Mouse (Mus musculus) gastrocnemius, adult 2 months (tissue): ENCODE measurements around the gene Cdc42ep3. TPM values are rescaled to one million over a fixed set of nuclear protein-coding genes. Genes with fewer than 3 reads are reported as not detected.

ENCODE experiments used
- DNase-seq: peaks from one replicate; pipeline ENCODE4 v3.0.0; 2022
- H3K27ac ChIP-seq: fragments of 200-600 bp; 2 replicates; pipeline ENCODE4 v1.8.1; 2022; ENCODE audit warnings: mild to moderate bottlenecking
- H3K4me3 ChIP-seq: fragments of 200-600 bp; 2 replicates; pipeline ENCODE4 v1.8.1; 2022; ENCODE audit warnings: mild to moderate bottlenecking, moderate library complexity
- CTCF ChIP-seq: fragments of 200-600 bp; IDR thresholded peaks from 2 replicates; pipeline ENCODE4 v1.8.1; 2022; ENCODE audit warnings: antibody characterized with exemption, mild to moderate bottlenecking, moderate library complexity
- intact Hi-C: fragments of 180-260 bp; cut with DNase I; formaldehyde crosslinking; loops from one replicate; pipeline ENCODE4 v1.15.1; 2025
- total RNA-seq, 2 experiments: library from RNA; stranded (reverse); gene quantifications; 2 replicates each; pipeline ENCODE4 v1.2.3; 2021

Gene Cdc42ep3
- total RNA-seq, 2 experiments from 2014 or later, result 38.0 to 47.7 TPM

DNA sequence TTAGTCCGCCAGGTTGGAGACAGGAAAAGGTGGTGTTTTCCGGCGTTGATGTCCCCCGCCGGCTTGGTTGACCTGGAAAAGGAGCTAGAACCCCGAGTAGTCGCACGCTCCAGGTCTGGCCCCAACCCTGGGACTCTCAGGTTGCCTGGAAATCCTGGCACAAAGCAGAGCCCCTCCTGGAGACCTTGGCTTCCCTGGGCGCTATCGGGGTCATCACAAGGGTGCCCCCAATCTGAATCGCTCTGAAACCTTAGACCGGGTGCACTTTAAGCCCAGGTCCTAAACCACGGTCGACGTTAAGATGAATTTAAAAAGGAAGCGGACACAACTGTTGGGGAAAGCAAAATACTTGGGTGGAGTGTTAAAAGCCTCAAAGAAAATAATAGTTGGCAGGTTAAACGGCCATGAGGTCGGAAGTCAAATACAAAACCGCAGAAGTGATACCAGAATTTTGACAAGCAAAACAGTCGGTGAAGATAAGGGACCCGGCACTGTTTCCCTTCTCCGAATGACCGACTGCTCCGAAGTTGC is 1.2 kb upstream of the Cdc42ep3 start:
- Histone ChIP-seq H3K4me3 (peak overlapping the region; percentile 89), H3K27ac (peak overlapping the region; percentile 97)
- TF ChIP-seq CTCF, result no peak
- intact Hi-C loops, result loop anchor here (10.0 kb wide), 3 partner anchors 61 to 241 kb away; no protein-coding TSS in a partner anchor
- DNase-seq, result no peak

- peak overlapping the region; percentile 89 for H3K4me3 ChIP-seq
- DNase-seq, result peak; percentile 92
- peak overlapping the region; percentile 97 for H3K27ac ChIP-seq
- intact Hi-C loops, result loop anchor here (1.0 to 10.0 kb wide), 4 partner anchors 21 to 241 kb away; no protein-coding TSS in a partner anchor
- TF ChIP-seq CTCF, result no peak
Observed at GRCm38 (mm10) chr17:79355271-79355991, 540 bp upstream of the Cdc42ep3 start.

DNA sequence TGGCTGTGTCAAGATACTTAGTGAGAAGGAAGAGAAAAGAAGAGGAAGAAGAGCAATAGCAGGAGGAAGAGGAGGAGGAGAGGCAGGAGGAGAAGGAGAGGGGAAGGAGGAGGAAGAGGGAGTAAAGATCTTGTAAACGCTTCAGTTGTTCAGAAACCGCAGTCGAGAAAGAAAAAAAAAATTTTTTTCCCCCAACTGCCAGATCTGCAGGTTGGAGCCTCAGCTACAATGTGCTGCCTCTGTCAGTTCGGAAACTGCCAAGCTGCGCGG is 782 bp downstream of the Cdc42ep3 start:
- H3K4me3 ChIP-seq, result peak overlapping the region; percentile 89
- no peak for DNase-seq
- no peak for TF ChIP-seq CTCF
- peak overlapping the region; percentile 97 for H3K27ac ChIP-seq
- intact Hi-C loops, result loop anchor here (10.0 kb wide), 3 partner anchors 59 to 239 kb away; no protein-coding TSS in a partner anchor

GRCm38 (mm10) chr17:79353446-79354173 is 1.3 kb downstream of the Cdc42ep3 start:
- intact Hi-C loops, result loop anchor here (10.0 kb wide), 3 partner anchors 59 to 239 kb away; no protein-coding TSS in a partner anchor
- DNase-seq, result peak; percentile 74

DNA sequence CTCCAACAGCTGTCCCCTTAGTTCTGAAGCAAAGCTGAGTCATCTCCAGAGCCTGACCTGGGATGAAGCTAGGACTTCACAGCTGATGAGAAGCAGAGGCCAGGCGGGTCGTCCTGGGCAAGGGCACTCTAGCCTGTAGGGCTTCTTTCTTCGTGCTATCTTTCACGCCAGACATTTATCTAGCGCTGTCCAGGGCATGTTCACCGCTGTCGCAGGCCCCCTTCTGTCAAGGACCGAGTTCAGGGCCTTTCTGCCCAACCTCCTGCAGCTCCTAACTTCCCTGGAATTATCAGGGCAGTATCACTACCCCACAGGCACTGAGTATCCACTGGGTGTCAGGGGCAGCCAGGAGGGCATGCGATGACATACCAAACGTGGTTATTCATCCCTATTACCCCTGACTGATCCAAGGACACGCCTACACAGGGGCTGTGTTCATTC is 4.1 kb downstream of the Cdc42ep3 start:
- TF ChIP-seq CTCF, result no peak
- no peak for DNase-seq
- Histone ChIP-seq H3K4me3 (peak overlapping the region; percentile 89), H3K27ac (peak overlapping the region; percentile 97)
- intact Hi-C loops, result loop anchor here (10.0 kb wide), 3 partner anchors 56 to 236 kb away; no protein-coding TSS in a partner anchor

More at GRCm38 (mm10) chr17:79353446-79354173, 1.3 kb downstream of the Cdc42ep3 start:
- Histone ChIP-seq H3K27ac (peak overlapping the region; percentile 97), H3K4me3 (peak overlapping the region; percentile 89)
- no peak for TF ChIP-seq CTCF

GRCm38 (mm10) chr17:79349371-79349770 is 5.5 kb downstream of the Cdc42ep3 start:
- no peak for TF ChIP-seq CTCF
- intact Hi-C loops, result no loop called here
- no peak for DNase-seq
- peak overlapping the region; percentile 97 for H3K27ac ChIP-seq
- peak overlapping the region; percentile 89 for H3K4me3 ChIP-seq

- DNase-seq, result no peak
- H3K27ac ChIP-seq, result peak overlapping the region; percentile 97
- peak overlapping the region; percentile 89 for H3K4me3 ChIP-seq
- intact Hi-C loops, result no loop called here
- TF ChIP-seq CTCF, result no peak
Observed at GRCm38 (mm10) chr17:79347920-79348589, 6.8 kb downstream of the Cdc42ep3 start.

DNA sequence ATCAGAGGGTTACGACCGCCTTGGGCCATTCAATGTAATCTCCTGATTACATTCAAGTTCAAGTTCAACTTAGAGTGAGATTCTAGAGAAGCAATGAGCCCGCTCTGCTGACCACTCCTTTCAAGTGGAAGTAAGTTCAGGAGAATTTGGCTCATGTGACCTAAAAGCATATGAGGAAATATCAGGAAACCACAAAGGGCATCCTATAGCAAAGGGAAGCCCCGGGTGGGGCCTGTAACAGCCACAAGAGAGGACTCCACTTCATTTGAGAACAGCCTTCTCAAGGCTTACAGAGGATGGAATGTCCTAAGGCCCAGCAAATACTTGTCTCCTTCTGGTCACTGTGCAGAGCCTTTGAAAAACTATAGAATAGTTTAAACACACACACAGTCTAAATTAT is 7.6 kb downstream of the Cdc42ep3 start:
- Histone ChIP-seq H3K27ac (peak overlapping the region; percentile 97), H3K4me3 (peak overlapping the region; percentile 22; the same call in 1 of the 2 replicates)
- no peak for DNase-seq
- no peak for TF ChIP-seq CTCF
- intact Hi-C loops, result no loop called here

DNA sequence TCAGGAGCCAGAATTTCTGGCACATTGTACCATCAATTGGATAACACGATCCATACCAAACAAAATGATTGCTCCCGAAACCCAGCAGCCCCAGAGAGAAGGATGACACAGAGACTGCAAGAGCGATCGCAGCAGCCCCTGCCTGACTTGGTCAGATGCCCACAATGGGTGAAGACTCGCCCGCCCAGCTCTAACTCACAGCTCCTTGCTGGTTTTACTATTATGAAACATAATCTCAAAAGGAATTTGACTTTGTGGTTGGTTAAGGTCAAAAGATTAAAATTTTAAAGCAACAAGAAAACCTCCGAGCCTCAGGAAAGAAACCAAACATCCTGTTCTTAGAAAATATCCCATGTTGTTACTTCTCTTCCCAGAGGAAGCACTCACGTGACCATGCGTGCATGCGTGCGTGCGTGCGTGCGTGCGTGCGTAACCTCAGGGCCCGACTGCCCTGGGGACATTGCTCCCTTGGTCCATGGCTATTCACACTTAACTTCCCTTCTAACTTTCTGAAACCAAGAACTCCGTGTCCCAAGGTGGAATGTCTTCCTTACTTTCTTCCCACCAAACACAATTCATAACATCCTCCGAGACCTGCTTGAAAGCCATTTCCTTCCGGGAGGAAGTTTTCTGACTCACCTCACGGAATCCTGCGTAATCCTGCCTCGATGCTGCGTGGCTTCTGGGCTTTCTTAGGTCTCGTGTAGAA is 9.7 kb downstream of the Cdc42ep3 start:
- H3K27ac ChIP-seq, result peak overlapping the region; percentile 97
- intact Hi-C loops, result no loop called here
- TF ChIP-seq CTCF, result no peak
- H3K4me3 ChIP-seq, result peak overlapping the region; percentile 47
- peak; percentile 38 for DNase-seq

- TF ChIP-seq CTCF, result no peak
- H3K27ac ChIP-seq, result peak overlapping the region; percentile 97
- DNase-seq, result no peak
- intact Hi-C loops, result no loop called here
- H3K4me3 ChIP-seq, result peak overlapping the region; percentile 47; the same call in 1 of the 2 replicates
Observed at GRCm38 (mm10) chr17:79343334-79343946, 11.5 kb downstream of the Cdc42ep3 start.

DNA sequence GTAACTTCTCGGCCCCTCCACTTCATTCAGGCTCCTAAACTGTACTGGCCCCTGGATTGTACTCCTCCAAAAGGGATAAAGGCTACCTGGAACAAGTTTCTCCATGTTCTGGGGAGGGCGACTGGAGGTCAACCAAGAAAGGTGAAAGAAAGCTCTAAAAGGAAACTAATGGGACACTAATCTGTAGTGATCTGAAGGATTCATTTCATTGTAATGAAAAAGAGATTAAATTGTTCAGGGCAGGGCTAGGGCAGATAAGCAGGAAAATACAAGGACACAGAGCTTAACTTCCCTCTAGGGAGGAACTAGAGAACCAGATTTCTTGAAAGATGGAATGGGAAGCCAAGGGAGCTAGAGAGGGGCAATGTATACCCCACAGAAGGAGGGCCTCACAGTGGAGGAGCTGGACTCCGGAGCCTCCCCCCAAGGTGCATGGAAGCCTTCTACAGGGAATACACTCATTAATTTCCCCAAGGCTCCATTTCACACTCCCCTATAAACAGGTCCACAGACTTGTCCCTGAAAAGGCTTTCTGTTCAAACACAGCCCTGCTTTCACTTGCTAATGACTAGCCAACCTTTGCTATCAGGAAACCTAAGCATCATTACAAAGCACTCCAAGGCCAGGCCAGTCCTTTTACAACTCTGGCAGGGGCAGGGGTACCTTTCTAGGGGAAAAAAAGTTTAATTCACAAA is 12.1 kb downstream of the Cdc42ep3 start:
- TF ChIP-seq CTCF, result no peak
- peak overlapping the region; percentile 97 for H3K27ac ChIP-seq

More for the DNA sequence above, 12.1 kb downstream of the Cdc42ep3 start:
- intact Hi-C loops, result no loop called here
- no peak for DNase-seq
- peak overlapping the region; percentile 11 for H3K4me3 ChIP-seq
